Mouse (Mus musculus): ENCODE measurements around the gene Sema5a.

The Sema5a gene

DNA sequence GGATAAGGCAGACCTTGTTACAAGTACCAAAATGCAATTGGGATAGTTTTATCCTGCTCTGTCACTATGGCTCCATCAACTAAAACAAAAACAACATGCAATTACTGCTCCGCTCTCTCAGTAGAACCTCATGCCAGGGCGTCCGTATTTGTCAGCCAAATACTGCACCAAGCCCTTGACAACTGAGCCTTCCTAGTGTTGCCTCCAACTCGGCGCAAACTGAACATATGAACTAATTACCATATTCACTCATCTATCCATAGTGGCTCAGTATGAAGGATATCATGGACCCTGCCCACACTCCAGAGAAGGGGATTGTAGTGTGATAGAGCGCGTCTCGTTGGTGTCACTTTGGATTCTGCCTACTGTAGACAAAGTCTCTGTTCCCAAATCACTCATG, 389.1 kb downstream of the Sema5a start:
- ATAC-seq (ENCODE audit: low TSS enrichment): no peak

GRCm38 (mm10) chr15:32637879-32638278, 393.3 kb downstream of the Sema5a start:
- ATAC-seq (ENCODE audit: low TSS enrichment): no peak

- no peak for ATAC-seq (ENCODE audit: low TSS enrichment)
Measured at GRCm38 (mm10) chr15:32647061-32647687, 402.6 kb downstream of the Sema5a start.

- ATAC-seq (ENCODE audit: low TSS enrichment): no peak
Measured at GRCm38 (mm10) chr15:32654046-32654445, 409.4 kb downstream of the Sema5a start.

GRCm38 (mm10) chr15:32656017-32656416, 411.4 kb downstream of the Sema5a start:
- no peak for ATAC-seq (ENCODE audit: low TSS enrichment)

DNA sequence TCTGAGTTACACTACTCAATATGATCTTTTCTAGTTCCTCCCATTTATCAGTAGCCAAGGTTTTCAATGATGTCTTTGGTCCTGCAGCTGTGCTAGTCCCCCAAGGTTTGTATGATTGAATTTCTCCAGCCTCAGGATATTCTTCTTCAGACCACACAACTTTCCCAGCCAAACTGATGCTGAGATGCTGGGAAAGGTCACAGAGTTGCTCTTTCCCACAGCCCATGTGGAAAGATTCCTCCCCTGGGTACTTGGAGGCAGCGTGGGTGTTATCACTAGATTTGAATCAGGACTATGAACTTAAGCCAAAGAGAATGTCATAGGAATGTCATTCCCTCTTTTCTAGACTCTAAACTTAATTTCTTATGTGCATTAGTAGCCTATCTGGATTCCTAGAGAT, 431.8 kb downstream of the Sema5a start:
- ATAC-seq (ENCODE audit: low TSS enrichment): no peak

- ATAC-seq (ENCODE audit: low TSS enrichment): no peak
Measured at GRCm38 (mm10) chr15:32685152-32685551, 440.5 kb downstream of the Sema5a start.

DNA sequence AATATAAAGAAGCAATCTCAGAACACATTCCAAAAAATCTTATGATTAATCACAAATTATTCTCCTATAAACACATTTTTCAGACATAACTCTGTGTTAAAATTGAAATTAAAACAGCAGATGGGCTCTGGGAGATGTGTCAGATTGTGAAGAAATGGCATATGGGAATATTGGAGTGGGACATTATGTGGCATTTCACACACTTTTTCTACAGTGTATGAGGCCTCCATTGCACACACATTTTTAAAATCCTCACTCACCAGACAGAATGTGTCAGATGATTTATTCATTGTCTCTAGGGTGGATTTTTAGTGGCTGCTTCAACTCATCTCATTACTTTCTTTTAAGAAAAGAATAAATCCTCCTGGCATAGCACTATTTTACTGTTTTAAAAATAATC, 446.4 kb downstream of the Sema5a start:
- peak; percentile 78 for ATAC-seq (ENCODE audit: low TSS enrichment)

DNA sequence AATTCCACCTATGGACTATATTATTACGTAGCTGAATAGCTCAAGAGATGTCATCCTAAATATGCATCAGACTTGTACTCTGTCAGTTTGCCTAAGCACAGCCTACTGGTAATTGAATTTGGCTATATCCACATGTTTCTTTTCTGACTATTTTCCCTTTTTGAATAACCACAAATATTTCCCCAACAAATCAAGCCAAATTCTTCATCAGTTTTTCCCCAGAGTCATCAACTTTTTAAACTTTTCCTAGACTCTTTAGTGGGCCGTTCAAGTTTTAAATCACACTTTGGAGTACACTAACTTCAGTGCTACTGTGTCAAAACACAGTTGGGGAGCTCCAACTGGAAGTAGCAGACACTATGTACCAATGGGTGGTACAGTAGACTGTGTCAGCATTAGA, 448.4 kb downstream of the Sema5a start:
- ATAC-seq (ENCODE audit: low TSS enrichment): no peak

- no peak for ATAC-seq (ENCODE audit: low TSS enrichment)
Measured at GRCm38 (mm10) chr15:32717298-32717985, 472.8 kb downstream of the Sema5a start.

DNA sequence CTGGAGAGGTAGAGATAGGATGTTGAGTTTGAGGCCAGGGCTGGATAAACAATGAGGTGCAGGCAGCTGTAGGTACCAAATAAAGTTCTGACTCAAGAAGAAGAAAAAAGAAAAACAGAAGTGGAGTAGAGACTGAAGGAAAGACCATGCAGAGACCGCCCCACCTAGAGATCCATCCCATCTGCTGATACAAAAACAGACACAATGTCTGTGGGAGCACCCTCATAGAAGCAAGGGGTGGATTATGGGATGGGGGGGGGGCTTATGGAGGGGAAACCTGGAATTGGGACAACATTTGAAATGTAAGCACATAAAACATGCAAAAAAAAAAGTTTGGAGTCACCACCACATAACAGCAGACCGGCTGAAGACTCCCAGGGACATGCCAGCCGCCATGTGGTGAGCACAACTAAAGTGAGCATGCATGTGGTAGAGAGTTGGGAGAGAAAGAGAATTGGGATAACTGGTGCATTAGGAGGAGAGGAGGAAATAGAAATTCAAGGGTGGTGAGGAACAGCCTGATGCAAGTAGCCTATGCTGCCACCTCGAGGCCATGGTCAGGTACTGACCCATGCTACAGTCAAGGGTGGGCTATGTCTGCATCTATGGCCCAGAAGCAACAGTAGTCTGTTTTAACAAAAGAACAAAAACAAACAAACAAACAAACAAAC, 473.8 kb downstream of the Sema5a start:
- peak; percentile 94 for ATAC-seq (ENCODE audit: low TSS enrichment)

GRCm38 (mm10) chr15:32718964-32719311, 474.3 kb downstream of the Sema5a start:
- ATAC-seq (ENCODE audit: low TSS enrichment): no peak

- peak; percentile 96 for ATAC-seq (ENCODE audit: low TSS enrichment)
Measured at GRCm38 (mm10) chr15:32730839-32731238, 486.2 kb downstream of the Sema5a start.

Data from frontal cortex, adult (tissue).